Mouse (Mus musculus) testis, adult 2 months (tissue): ENCODE measurements around the gene Uqcc1.

Experiments used
- CTCF ChIP-seq: fragments of 200-500 bp; IDR thresholded peaks from 2 replicates; pipeline ENCODE4 v1.5.1; 2012; ENCODE audit warnings: low read depth, mild to moderate bottlenecking, inconsistent platforms, low read length, moderate library complexity; ENCODE audit not compliant: control insufficient read depth, insufficient read depth, insufficient replicate concordance
- POLR2A ChIP-seq: fragments of 200-500 bp; IDR thresholded peaks from 2 replicates; pipeline ENCODE4 v1.6.1; 2012; ENCODE audit warnings: low read depth, mild to moderate bottlenecking, inconsistent platforms, low read length, moderate library complexity; ENCODE audit not compliant: control insufficient read depth

DNA sequence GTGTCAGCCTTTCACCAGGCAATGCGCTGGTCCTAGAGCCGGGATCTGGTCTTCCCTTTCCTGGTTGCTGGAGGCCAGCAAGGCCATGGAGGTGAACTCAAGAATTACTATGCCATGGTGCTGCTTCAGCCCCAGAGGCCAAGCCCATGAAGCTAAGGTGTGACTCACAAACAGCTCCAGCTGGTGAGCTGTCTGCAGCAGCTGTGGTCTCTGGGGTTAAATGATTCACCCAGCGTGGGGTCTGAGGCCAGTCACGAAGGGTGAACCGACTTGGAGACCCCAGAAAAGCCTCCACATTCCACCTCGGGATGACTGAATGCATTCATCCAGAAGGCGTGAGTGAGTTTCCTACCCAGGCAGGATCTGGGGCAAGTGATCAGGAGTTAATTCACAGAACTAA lies 80.0 kb downstream of the Uqcc1 start:
- TF ChIP-seq POLR2A = no peak
- no peak for TF ChIP-seq CTCF
